Comparison of ENCODE assay signal across 8 mouse cellular contexts in genomic region chr14:78613569-78613968, GRCm38 (mm10).
A peak's percentile ranks its signal among the peaks of the same experiment; 100 is the strongest.
DNase-seq lines count a peak whose midpoint lies in the region; ATAC-seq lines count a peak whose summit lies in the region.

No protein-coding gene starts in this region.

- no peak for ATAC-seq in cerebellum, adult (ENCODE audit: insufficient number of reproducible peaks, low FRiP score, low TSS enrichment)
- peak; percentile 55 for ATAC-seq in megakaryocyte progenitor cell, adult 5-6 weeks (replicated peaks; ENCODE audit: poor library complexity)

- peak; percentile 51 to 52 for DNase-seq in cerebellum, postnatal 10 days
- DNase-seq in left cerebral cortex, adult 11 months (ENCODE audit: low spot score): peak; percentile 25
- no peak for DNase-seq in left cerebral cortex, adult 9 months (ENCODE audit: low spot score in 2 of 2)
- DNase-seq in T-cell, adult 2 months (ENCODE audit: low spot score): peak; percentile 6
- no peak for DNase-seq in adipocyte (ENCODE audit: low spot score)
- DNase-seq in urinary bladder, adult 18-20 months (ENCODE audit: low spot score in 2 of 2): no peak

Comparison
In these comparisons a context has a peak if more than half of its experiments do, and no peak if none do; other contexts are left out.
1. DNase-seq: peak in cerebellum, postnatal 10 days (2 of 2), left cerebral cortex, adult 11 months (single experiment) and T-cell, adult 2 months (single experiment); none in left cerebral cortex, adult 9 months (0 of 2), adipocyte (single experiment) and urinary bladder, adult 18-20 months (0 of 2).